Mouse (Mus musculus): Measurements from ENCODE around the gene Acan.

Acan gene

DNA sequence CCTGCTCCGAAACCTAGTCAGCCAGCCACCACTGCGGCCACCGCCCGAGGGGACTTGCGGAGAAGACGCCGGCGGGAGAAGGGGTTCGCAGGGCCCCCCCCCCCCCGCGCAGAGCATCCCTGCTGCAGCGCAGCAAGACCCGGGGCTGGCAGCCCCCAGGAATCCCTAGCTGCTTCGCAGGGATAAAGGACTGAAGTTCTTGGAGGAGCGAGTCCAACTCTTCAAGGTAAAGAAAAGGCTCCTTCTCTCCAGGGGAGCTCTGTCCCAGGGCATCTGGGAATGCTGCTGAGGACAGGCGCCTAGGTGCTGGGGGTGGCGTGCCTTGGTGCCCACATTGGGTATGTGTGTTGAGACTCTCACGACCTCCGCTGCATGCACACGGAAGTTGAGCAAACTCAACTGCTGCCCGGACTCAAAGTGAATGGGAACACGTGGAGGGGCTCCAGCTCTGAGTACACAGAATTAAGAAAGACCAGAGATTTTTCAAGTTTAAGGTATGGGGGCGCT, at the start of gene Acan:
Acan (plus strand) TSS at position 101 of the 507 bp plus-strand sequence.
- DNase-seq: no peak

DNA sequence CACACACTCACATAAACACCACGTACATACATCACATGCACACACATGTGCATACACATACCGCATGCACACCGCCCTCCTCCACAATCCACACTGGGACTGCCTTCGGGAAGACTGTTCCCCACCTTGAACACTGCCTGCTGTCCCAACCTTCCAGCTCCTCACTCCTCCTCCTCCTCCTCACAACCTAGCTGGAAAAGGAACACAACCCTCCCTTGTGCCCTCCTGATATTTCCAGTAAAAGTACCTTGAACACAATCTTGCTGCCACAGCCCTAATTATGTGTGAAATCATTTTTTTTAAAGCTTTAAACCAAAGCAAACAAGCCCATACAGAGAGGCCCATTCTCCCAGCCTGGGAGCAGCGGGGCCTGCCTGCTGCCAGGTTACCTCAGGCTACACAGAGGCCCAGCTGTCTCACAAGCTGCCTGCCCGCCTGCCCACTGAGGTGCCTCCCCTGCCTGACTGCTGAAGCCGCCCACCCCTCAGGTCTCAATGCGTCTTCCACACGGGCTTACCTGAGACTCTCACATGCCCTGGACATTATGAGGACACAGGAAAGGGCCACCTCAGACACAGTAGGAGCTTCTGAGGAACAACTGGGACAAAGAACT, 31.9 kb upstream of the Acan start:
- peak; percentile 57 to 70 for DNase-seq

DNA sequence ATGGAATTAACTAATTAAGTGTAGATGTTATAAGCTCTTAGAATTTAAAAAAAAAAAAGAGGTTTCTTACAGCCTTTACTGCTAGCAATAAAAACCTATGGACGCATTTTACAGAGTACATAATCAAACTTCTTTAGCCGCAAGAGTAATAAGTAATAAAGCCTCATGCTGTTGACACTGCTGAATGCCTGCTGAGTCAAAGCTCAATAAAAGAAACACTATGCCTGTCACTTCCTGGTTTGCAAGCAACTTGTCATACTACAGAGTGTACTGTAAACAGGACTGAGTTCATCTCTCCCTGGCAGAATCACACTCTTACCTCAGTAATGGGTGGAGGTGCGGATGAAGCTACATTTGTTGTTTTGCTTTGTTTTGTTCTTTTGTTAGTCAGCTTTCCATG, 24.1 kb upstream of the Acan start:
- DNase-seq: no peak

DNA sequence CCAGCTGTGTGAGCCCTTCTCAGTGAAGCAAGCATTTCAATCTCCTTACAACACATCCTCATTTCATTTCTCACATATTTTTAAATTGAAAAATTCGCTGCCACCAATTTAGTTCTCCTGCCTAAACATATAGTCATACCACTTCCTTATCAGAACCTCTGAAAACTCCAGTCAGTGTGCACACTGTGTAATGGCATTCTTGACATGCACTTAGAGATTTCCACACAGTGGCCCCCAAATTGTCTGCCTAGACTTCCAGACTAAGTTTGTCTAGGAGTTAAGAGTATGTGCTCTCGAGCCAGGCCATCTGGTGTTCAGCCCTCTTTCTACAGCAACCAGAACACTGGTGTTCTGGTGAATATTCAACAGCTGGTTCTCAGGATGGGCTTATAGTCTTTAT, 19.5 kb upstream of the Acan start:
- DNase-seq: no peak

DNA sequence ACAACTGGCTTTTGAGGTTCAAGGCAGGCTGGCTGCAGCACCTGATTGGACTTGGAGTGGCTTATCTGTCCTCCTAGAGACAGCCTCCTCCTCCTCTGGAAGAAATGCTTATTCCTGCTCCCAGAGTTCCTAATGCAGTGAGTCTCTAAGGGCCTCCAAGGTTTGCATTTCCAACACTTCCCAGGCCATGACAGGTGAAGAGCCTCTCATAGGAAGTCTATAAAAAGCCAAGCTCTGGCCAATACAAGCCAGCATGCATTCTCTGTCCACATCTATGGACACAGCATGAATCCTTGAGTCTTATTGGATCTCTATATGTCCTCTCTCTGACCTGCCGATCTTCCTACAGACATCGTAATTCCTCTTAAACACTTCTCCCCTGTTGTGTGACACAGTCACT, 18.8 kb upstream of the Acan start:
- no peak for DNase-seq

DNA sequence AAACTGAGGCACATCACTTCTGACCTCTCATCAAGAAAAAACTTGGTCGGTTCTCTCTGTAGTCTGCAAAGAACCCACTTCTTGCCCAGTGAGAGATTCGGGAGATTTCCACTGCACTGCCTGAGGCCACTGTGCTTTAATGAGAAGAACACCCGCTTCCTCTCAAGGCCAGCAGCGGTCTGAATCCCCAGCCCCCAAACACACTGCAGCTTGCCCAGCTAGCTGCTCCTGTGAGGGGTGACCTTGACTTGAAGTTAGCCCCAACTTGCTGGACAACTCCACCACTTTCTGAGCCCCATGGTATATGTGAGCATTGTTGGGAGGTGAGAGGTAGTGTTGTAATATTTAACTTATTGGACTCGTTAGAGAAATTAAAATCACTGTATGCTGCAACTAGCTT, 1.2 kb upstream of the Acan start:
- no peak for DNase-seq

DNA sequence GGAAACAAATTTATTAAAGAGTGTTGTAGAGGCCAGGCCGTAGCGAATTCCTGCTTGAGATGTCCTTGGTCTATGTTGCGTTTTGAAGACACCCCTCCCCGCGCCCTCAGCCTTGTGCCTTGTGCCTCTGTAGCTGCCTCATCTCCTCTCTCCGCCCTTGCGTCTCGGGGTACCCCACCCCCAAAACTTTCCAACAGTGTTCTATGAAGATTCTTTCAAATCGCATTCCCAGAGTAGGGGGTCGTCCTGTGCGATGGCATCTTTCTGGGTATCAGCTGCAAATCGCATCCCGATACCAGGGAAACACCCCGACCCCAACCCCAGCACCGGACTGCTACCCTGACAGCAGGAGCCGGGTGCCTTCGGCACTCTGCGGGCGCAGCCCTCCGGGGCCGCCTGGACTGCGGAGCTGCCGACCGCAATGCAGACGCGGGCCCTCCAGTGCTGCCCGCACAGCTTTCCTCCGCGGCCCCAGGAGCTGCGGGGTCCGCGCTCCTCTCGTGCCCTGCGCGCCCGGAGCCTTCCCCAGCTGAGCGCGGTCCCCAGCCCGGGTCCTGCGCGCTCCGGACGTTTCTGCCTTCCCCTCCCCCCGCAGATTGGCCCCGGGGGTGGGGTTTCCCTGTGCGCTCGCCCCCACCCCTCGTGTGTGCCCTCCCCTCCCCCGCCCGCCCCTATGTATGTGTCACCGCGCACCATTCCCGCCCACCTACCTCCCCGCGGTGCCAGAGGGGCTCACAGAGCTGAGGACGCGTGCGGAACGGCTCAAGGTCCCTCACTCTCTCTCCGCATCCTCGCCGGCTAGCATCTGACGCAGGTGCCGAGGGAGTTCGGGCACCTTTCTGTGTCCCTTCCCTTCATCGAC, 531 bp upstream of the Acan start:
- DNase-seq: peak; percentile 37 to 38

DNA sequence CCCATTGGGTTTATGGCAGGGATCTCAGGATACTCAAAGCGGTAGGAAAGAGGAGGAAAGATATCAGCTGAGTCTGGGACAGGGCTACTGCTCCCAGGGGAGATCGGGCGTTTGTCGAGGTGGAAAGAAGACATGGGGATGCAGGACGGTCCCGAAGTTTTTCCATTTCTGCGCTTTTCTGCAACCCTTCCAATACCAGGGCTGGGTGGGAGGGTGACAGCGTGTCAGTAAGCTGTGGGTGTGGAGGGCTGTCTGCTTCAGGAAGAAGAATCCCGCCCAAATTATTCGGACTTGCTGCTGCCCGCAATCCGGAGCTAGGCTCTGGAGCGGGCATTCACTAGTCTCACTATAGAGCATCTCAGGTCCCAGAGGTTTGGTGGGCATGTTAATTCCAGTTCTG, 828 bp downstream of the Acan start:
- DNase-seq: peak in 1 of 2 experiments; percentile 22

DNA sequence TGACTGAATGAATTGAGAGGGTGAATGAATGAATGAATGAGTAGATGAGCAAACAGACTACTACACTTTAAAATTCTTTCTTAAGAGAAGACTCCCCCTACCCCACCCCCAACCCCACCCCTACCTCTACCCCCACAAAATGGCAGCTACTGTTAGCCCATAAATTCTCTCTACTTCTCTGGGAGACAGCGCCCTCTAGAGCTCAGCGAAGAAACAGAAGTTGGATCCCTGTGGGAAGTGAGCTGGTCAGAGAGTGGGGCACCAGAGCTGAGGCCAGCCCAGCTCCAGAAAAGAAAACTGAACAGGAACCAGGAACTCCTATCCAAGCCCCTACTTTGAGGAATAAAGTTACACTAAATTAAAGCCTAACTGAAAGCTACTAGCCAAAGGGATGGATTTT, 5.3 kb downstream of the Acan start:
- DNase-seq: peak; percentile 42 to 47

DNA sequence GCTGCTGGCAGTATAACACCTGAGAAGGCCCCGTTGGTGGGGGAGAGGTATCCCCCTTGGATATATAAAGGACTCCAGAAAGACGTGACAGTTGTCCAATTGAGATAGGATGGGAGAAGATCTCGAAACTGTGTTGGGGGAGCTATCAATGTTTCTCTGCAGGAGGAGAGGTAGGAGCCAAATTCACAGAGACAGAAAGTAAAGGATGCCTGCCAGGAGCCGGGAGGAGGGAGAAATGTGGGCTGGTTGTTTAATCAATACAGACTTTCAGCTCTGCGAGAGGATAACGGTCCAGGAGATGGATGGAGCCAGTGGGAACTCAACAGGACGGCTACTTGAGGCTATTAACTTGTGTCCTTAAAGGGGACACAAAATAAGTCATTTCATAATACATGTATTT, 14.2 kb downstream of the Acan start:
- DNase-seq: peak; percentile 54 to 65

DNA sequence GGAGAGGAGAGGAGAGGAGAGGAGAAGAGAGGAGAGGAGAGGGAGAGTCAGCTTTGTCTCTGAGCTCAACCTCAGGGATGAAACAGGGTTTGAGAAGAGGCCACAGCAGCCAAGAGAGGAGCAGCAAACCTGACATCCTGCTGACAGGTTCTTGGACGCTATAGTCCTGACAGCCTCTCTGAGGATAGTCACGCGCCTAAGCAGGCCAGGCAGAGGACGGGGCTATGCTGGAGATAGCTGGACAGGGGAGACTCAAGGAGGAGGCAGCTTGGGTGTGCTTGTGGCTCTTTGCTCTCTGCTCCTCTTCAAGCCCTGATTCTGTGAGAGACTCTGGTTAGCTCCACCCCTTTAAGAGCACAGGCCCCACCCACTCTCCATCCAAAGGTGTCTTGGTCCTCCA, 14.9 kb downstream of the Acan start:
- DNase-seq: peak; percentile 26 to 30

DNA sequence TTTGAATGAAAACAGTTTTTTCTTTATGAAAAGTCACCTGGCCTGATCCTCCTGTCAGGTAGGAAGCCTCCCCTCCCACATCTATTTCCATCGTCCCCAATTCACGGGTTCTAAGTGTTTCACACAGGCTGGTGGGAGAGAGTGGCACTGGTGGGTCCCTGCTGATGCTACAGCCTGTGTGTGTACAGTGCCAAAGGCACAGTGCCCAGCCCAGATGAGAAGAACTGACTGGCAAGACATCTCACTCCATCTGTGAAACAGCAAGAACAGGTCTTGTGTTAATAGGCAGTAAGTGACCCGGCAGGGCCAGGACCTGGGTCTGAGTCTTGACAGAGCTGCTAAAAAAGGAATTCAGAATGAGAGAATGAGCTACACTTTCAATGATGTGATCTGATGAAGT, 25.9 kb downstream of the Acan start:
- DNase-seq: peak; percentile 86 to 92

DNA sequence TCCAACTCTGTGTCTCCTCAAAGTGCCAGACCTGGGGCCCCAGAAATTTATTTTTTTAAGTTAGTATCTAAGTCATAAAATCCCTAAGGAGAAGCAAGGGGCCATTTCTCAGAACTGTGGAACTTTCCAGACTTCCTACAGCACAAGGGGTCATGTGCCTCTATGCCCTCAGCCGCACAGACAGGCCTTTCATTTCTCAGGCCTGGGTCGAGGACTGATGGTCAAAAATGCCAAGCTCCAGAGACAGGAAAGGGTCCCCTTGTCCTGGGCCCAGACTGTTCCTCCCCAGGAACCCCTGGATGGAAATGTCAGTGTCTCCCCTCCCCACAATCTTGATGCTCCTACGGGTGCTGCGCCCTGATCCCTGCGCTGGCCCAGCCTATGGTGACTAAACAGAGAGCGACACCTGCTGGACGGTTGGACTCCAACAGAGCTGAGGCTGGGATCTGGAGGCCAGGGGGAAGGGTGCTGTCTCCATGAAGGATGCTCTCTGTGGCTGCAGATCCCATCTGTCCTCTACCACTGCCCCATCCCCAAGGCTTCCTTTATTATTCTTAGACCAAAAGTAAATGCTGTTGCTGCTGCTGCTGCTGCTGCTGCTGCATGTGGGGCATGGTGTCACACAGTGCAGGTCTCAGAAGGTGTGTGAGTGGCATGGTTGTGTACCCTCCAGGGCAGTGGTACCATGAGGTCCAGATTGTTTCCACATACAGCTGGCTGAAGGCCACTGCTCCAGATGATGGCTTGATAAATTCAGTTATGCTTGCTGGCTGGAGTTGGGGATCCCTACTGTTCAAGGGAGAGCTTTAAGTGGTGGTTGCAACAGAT, 27.5 kb downstream of the Acan start:
- DNase-seq: peak; percentile 92 to 94

DNA sequence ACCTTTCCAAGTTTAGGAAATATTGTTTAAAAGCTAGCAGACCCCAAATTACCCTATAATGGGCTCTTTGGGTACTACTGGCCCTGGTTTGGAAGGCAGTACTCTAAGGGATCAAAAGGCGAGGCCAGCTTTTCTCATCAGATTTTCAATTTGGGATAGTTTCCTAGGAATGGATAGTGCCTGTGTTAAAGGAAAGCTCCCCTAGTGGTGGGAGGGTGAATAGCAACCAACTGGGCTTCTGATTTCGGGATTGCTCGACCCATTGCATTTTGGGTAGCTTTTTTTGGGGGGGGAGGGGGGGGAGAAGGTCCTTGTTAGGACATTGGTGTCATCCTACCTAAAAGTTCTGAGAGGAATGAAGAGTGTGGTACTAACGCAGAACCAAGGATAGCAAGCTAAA, 35.8 kb downstream of the Acan start:
- DNase-seq: peak; percentile 59 to 68

DNA sequence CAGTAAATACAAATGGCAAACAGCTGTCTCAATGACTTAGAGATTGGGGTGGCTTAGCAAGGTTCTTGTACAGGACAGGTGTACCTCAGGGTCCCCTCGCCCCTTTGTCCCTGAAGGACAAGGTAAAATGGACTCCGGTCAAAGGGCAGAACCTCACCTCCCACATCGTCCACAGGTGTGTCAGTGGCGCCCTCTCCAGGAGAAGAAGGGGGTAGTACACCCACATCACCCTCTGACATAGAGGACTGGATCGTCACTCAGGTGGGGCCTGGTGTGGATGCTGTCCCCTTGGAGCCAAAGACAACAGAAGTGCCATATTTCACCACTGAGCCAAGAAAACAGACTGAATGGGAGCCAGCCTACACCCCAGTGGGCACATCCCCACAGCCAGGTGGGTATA, 43.2 kb downstream of the Acan start:
- no peak for DNase-seq

DNA sequence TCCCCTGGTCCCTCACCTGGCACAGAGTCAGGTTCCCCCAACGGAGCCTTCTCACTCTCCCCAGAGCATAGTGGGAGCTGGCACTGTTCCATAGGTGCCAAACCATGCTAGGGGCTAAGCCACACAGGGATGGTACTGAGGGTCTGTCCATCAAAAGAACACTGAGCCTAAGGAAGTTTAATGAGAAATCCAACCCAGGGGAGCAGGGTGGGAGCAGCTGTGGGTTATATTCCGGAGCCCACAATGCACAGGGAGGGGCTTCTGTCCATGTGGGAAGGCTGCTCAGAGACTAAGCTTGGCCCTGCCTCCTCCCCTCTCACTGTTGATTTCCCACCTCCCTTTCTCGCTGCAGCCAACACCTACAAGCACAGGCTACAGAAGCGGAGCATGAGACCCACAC, 60.6 kb downstream of the Acan start:
- DNase-seq: peak; percentile 23 to 40

DNA sequence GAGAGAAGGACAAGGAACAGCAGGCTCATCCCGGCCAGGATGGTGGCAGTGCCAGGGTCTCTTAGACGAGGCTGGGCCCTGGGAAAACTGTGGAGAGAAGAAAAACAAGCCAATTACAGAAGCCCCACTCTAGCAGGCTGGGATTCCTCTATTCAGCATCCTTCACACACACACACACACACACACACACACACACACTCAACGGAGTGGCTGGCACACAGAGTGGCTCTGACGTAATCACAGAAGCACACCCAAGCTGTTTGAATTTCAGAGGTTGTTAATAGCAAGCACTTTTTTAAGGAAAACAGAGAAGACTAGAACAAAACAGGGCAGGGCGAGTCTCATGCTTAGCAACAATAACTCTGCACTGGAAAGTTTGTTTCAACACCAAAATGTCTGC, 70.2 kb downstream of the Acan start:
- no peak for DNase-seq

DNA sequence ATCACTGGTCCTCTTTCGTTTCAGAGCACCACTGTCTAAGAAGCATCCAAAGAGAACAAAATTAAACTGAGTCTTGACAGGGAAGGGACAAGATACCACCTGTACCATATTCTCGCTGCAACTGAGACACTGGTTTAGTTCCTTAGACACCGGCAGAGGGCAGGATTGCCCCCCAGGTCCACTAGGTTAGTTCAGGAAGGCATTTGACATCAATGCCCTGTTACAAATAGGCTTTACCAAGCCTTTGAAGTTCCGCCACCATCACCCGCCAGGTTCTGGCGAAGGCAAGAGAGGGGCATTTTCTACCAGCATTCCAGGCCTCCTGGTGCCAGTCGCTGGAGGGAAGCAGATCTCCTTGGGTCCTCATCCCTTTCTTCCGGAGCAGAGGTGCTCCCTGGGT, 76.6 kb downstream of the Acan start:
- DNase-seq: peak; percentile 50 to 52

DNA sequence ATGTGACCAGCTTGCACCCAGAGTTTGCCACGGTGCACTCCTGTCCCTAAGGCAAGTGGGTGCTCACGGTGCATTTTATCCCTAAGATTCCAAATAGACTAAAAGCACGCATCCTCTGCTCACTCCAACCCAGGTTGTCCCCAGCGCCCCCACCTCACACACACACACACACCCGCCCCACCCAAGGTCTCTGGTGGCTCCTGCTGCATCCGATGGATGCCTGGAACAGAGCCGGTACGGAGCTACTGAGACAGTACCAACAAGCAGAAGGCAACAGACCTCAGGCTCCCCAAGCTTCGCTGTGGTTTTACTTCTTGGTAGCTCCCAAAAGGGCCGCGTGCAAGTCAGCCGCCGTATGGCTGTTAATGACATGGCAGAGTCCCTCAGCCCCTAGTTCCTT, 77.1 kb downstream of the Acan start:
- DNase-seq: peak in 1 of 2 experiments; percentile 22

DNA sequence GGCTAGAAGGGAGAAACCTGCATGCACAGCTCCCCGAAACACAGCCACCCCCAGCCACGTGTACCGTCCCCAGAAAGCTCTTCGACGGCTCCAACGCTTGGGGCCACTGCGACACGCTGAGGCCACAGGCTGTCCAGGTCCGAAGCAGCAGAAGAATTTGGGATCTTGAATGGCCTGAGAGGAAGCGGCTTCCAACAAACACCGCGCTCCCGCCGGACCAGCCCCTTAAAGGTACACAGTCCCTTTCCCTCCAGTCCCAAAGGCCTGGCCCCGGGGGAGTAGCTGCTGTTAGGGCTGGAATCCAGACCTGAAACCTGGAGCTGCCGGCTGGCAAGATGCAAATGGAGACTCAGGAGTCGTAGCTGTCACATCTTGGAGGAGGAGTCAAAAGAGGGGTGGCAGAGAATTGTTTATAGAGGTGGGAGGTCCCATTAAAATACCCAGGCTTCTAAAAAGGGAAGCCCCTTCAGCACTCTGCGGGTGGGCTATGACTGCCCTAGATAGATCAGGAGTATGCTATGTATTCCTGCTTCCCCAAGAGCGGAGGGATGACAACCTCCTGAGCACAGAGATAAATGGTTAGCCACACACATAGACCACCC, 77.7 kb downstream of the Acan start, which contains the start of gene Hapln3:
Hapln3 (minus strand) TSS at position 176 of the 602 bp plus-strand sequence.
- DNase-seq: peak; percentile 30 to 48

DNA sequence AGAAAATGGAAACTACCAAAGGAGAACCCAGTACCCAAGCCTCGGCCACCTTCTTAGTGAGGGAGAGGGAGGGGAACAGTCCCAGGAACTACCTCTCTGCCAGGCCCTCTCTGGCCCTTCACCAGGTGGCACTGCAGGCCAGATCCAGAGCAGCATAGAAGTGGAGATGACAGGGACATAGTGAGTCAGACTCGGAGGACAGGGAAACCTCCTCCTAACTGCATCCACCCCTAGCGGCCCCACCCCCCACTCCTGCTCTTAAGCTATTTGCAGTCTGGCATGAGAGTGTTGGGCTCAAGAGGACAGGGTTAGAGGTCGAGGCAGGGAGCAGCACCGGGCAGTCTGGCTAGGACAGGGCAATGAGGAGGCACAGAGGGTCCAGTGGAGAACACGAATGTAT, 80.1 kb downstream of the Acan start:
- peak; percentile 27 to 40 for DNase-seq

DNA sequence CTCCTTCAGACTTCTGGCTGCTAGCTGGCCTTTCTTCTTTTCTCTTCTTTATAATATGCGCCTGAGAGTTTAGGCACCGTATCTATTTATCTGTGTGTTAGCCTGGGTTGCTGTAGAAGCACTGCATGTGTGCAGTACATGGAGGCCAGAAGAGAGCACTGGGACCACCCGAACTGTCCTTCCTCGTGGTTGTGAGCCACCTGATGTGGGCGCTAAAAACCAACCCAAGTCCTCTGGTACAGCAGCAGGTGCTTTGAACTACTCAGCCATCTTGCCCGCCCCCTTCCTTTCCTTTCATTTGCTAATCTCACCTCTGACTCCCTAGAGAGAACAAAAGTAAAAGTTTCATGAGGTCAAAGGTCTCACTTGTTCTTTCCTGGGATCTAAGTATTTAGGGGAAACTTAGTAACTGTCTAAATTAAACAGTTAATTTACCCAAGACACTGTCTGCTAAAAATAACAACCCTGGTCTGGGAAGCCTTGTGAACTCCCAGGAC, 86.1 kb downstream of the Acan start:
- no peak for DNase-seq
